Mouse (Mus musculus): ENCODE results near the gene Txn1. TPM values are rescaled to one million over a fixed set of nuclear protein-coding genes. Genes with fewer than 3 reads are reported as not detected.
A peak's percentile ranks its signal among the peaks of the same experiment; 100 is the strongest.

The Txn1 gene
- 292 and 318 TPM in 2 replicates for polyA plus RNA-seq (2015; fragmentation: Nextera tagmentation; extraction: Ambion mirVana)

DNA sequence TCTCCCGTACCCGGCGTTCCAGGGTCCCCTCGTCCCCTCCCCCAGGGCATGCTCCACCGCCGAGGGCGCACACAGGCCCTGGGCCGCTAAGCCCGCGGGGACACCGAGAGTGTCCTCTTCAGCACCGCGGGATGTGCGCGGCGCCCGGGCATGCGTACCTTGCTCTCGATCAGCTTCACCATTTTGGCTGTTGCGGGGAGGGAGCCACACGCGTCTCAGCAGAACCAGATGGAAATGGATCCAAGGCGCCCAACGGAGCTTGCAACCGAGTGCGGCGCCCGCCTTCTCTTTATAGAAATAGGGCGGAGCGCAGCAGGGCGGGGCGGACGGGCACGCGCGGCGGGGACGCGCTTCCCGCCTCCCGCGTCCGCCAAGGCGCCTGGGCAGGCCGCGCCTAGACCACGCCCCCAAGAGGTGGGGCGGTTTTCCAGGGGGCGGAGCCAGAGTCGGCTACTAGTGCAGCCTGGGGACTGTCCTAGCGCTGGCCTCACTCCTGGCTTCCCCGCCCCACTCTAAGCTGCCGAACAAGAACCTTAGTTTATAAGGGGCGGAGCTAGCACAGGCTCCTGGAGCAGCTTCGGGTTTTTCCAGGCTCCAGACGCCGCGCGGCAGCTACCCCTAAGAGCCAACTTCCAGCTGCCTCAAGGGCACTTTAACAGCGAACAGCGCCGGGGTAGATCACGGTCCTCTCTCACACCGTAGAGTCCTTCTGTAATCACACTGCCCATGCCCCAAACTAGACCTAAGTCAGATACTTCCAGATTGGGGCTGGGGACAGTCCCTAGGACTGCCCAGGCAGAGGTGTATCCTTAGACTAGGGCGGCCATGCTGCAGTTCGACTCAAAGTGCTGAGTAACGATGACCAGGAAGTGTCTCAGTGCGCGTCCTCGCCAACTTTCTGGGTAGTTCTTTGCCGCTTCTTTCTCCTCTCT is at the start of gene Txn1:
Gene Txn1, minus strand, starts transcription at position 383 of the 932 bp plus-strand sequence.
- Histone ChIP-seq H3K27ac (replicated peaks) (peak within 1 kb of the TSS; percentile 99), H3K4me2 (peak within 1 kb of the TSS; percentile 84), H3K4me1 (peaks cover 32% of the 10 kb centered on the region), H3K9ac (peak within 1 kb of the TSS; percentile 94), H3K27me3 (replicated peaks) (no peaks in the 10 kb centered on the region), H3K9me3 (no peaks in the 10 kb centered on the region; the same call in 1 of the 2 replicates), H3K36me3 (peaks cover 14% of the 10 kb centered on the region), H3K4me3 (peak within 1 kb of the TSS; percentile 92)
- peak; percentile 96 for ATAC-seq (ENCODE audit: extremely low read depth, insufficient number of reproducible peaks, low FRiP score, low TSS enrichment)
- WGBS, result under 1% methylated on average over 71 of the region's 71 CpGs

DNA sequence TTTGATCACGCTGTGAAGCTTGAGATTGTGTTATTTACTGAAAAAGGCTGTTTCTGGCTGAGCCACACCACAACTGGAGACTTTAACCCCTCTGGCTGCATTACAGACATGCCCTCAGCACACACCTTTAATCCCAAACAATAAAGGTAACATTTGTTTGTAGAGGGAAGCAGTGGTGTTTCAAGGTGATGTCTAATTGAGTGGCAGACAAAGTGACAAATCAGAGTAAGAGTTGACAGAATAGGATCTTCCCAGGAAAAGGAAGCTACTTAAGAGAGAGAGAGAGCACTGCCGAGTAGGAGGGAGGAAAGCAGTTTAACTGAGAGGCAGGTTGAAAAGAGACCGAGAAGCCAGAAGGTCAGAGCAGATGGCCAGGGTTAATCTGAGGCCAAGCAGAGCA is 47.3 kb upstream of the Txn1 start:
- H3K4me1 ChIP-seq, result no peaks in the 10 kb centered on the region
- H3K9ac ChIP-seq, result no peak overlapping the region
- no peak overlapping the region for H3K27ac ChIP-seq (replicated peaks)
- no peaks in the 10 kb centered on the region for H3K9me3 ChIP-seq
- no peak overlapping the region for H3K4me3 ChIP-seq
- H3K36me3 ChIP-seq, result no peaks in the 10 kb centered on the region
- 67% methylated on average over 3 of the region's 3 CpGs for WGBS
- ATAC-seq (ENCODE audit: extremely low read depth, insufficient number of reproducible peaks, low FRiP score, low TSS enrichment), result no peak
- no peaks in the 10 kb centered on the region for H3K27me3 ChIP-seq (replicated peaks)
- H3K4me2 ChIP-seq, result no peak overlapping the region

DNA sequence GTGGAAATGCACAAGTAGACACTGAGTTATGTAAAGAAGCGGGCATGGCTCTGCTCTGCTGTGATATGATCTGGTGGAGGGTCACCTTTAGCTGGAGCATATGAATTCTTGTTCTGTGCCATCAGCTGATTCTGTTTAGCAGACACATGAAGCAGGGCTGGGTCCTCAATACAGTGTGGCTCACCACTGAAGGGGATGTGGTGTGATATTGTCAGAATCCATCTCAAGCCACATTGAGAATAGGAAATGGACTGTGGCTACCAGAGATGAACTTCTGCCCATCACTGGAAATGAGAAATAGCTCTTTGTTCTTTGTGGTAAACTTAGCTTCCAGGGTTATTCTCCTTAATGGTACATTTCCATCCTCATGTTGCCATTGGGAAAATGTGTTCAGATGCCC is 35.2 kb upstream of the Txn1 start:
- Histone ChIP-seq H3K27ac (replicated peaks) (no peak overlapping the region), H3K9ac (no peak overlapping the region), H3K9me3 (no peaks in the 10 kb centered on the region), H3K4me1 (no peaks in the 10 kb centered on the region), H3K4me3 (no peak overlapping the region), H3K36me3 (no peaks in the 10 kb centered on the region), H3K4me2 (no peak overlapping the region), H3K27me3 (replicated peaks) (no peaks in the 10 kb centered on the region)
- ATAC-seq (ENCODE audit: extremely low read depth, insufficient number of reproducible peaks, low FRiP score, low TSS enrichment), result no peak
- WGBS, result 72% methylated on average over 1 of the region's 1 CpGs

DNA sequence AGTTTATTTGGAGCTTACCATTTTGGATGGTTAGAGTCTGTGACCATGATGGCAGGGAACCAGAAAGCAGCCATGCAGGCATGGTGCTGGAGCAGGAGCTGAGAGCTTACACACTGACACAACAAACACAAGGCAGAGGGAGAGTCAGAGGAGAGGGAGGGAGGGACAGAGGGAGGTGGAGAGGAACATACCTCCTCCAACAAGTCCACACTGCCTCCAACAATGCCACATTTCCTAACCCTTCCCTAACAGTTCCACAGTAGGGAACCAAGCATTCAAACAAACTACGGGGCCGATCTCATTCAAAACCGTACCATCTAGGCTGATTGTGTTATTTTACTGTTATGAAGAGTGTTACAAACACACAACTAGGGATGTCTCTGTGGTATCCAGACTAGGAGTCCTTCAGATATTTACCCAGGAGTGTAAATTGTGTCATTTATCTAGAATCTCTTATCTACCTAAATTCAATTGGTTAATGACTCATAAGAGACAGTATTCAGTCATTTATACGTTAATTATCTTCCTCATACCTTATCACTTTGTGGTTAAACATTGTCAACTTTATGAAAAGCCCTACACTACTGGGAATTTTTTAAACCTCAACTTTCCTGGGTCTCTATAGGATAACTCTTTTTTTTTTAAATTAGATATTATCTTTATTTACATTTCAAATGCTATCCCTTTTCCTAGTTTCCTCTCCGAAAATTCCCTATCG is 18.3 kb upstream of the Txn1 start:
- Histone ChIP-seq H3K27me3 (replicated peaks) (no peaks in the 10 kb centered on the region), H3K27ac (replicated peaks) (no peak overlapping the region), H3K4me2 (no peak overlapping the region), H3K36me3 (no peaks in the 10 kb centered on the region), H3K4me1 (no peaks in the 10 kb centered on the region), H3K9ac (no peak overlapping the region), H3K9me3 (no peaks in the 10 kb centered on the region), H3K4me3 (no peak overlapping the region)
- WGBS, result 77% methylated on average over 6 of the region's 6 CpGs
- no peak for ATAC-seq (ENCODE audit: extremely low read depth, insufficient number of reproducible peaks, low FRiP score, low TSS enrichment)

DNA sequence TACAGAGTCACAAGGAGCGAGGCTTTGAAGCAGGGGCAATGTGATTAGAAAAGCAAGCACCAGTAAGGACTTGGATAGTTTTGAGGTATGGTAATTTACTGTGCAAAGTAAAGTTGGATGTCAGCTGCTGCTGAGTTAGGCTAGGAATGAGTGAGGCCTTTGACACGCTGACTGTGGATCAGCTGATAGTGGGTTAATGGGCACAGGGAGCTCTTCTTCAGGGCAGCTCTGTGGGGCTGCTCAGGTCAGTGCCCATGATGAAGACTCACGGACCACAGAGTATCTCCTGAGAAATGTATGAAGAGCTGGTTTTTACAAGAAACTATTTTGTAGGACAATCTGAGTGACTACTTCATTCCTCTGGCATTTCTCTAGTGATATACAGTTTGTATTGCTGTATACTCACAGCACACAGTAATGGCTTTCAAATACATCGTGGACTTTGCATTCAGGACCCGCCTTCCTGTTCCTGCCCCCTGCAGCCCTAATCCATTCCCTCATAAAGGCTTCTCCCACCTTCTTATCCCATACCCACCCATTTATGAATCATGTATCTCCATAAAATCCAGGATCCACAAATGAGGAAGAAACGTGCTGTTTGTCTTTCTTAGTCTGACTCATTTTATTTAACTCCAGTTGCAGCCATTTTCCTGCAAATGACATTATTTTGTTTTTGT is 17.5 kb upstream of the Txn1 start:
- no peak for ATAC-seq (ENCODE audit: extremely low read depth, insufficient number of reproducible peaks, low FRiP score, low TSS enrichment)
- Histone ChIP-seq H3K36me3 (no peaks in the 10 kb centered on the region), H3K9ac (no peak overlapping the region), H3K4me3 (no peak overlapping the region), H3K4me1 (no peaks in the 10 kb centered on the region), H3K27ac (replicated peaks) (no peak overlapping the region), H3K27me3 (replicated peaks) (no peaks in the 10 kb centered on the region), H3K9me3 (no peaks in the 10 kb centered on the region), H3K4me2 (no peak overlapping the region)
- 71% methylated on average over 6 of the region's 6 CpGs for WGBS

DNA sequence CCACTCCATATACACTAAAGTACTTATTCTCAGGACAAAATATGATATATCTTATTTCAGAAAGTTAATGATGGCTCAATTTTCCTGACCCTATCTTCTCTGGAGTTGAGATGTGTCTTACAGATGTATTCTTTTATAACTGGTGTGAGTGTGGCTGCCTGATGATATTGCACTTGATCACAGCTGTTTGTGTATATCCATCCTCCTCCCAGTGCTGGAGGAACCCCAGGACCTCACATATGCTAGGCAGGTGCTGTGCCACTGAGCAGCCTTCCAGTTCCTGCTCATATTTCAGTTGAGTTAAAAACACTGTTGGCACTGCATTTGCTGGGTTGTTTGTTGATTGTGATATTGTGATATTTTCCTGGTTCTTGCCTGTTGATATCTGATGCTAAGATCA is 14.1 kb upstream of the Txn1 start:
- Histone ChIP-seq H3K4me1 (no peaks in the 10 kb centered on the region), H3K4me3 (no peak overlapping the region), H3K27me3 (replicated peaks) (no peaks in the 10 kb centered on the region), H3K9me3 (no peaks in the 10 kb centered on the region), H3K9ac (no peak overlapping the region), H3K27ac (replicated peaks) (no peak overlapping the region), H3K4me2 (no peak overlapping the region), H3K36me3 (no peaks in the 10 kb centered on the region)
- no peak for ATAC-seq (ENCODE audit: extremely low read depth, insufficient number of reproducible peaks, low FRiP score, low TSS enrichment)

DNA sequence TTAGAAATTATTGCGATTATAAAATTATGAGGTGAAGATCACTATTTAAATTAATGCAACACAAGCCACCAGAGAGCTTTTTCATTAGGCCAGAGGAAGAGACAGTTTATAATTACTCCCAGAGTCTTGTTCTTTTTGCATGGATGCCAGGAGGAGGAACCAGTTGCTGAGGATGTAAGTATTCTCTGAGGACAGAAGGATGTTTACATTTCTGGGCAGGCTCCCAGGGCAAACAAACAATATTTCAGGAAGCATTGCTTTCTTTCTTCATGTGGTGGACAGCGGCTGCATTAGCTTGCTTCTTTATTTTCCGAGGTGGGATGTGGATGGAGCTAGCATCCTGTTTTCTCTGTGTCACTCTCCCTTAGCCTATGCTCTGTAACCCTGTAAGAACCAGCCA is 11.0 kb upstream of the Txn1 start:
- Histone ChIP-seq H3K4me2 (no peak overlapping the region), H3K36me3 (no peaks in the 10 kb centered on the region), H3K27me3 (replicated peaks) (no peaks in the 10 kb centered on the region), H3K9ac (no peak overlapping the region), H3K9me3 (no peaks in the 10 kb centered on the region), H3K4me3 (no peak overlapping the region), H3K4me1 (no peaks in the 10 kb centered on the region), H3K27ac (replicated peaks) (no peak overlapping the region)
- no peak for ATAC-seq (ENCODE audit: extremely low read depth, insufficient number of reproducible peaks, low FRiP score, low TSS enrichment)
- 74% methylated on average over 3 of the region's 3 CpGs for WGBS

DNA sequence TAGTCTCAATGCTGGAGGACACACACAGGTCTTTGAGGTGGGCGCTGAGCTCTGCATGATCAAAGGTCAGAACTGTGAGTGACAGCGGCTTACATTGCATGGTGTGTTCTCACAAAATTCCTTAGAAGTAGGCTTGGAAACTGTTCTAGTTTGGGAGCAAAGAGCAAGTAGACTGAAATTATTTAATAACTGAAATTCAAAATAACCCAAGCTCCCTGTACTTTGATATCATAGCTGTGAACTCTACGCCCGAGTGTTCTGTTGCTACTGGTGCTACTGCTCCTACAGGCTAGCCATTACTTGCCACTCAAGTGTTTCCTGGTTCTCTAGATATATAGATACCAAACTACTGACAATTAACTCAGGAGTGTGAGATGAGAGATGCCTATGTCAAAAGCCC is 9.3 kb upstream of the Txn1 start:
- 91% methylated on average over 4 of the region's 4 CpGs for WGBS
- no peak overlapping the region for H3K4me2 ChIP-seq
- no peaks in the 10 kb centered on the region for H3K4me1 ChIP-seq
- no peak overlapping the region for H3K4me3 ChIP-seq
- H3K27ac ChIP-seq (replicated peaks), result no peak overlapping the region
- ATAC-seq (ENCODE audit: extremely low read depth, insufficient number of reproducible peaks, low FRiP score, low TSS enrichment), result no peak
- no peaks in the 10 kb centered on the region for H3K27me3 ChIP-seq (replicated peaks)
- H3K9ac ChIP-seq, result no peak overlapping the region
- H3K36me3 ChIP-seq, result no peaks in the 10 kb centered on the region
- no peaks in the 10 kb centered on the region for H3K9me3 ChIP-seq

DNA sequence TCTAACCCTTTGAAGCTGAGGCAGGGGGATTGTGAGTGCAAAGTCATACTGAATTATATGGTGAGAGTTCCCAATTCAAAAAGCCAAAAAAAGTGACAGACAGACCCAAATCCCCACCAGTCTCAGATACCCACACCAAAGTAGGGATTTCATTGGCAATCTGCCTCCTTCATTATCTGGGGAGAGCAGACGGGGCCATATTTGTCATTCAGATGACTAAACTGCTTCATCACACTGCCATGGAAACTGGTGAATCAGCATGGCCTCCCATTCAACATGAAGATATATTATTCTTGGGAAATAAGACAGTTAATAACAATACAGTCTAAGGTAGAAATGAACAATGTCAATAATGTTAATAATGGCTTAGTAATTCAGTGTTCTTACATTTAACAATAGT is 7.9 kb upstream of the Txn1 start:
- WGBS, result 60% methylated on average over 1 of the region's 1 CpGs
- Histone ChIP-seq H3K27me3 (replicated peaks) (no peaks in the 10 kb centered on the region), H3K9ac (no peak overlapping the region), H3K9me3 (no peaks in the 10 kb centered on the region), H3K4me2 (no peak overlapping the region), H3K4me1 (no peaks in the 10 kb centered on the region), H3K4me3 (no peak overlapping the region), H3K27ac (replicated peaks) (no peak overlapping the region), H3K36me3 (no peaks in the 10 kb centered on the region)
- ATAC-seq (ENCODE audit: extremely low read depth, insufficient number of reproducible peaks, low FRiP score, low TSS enrichment), result no peak

DNA sequence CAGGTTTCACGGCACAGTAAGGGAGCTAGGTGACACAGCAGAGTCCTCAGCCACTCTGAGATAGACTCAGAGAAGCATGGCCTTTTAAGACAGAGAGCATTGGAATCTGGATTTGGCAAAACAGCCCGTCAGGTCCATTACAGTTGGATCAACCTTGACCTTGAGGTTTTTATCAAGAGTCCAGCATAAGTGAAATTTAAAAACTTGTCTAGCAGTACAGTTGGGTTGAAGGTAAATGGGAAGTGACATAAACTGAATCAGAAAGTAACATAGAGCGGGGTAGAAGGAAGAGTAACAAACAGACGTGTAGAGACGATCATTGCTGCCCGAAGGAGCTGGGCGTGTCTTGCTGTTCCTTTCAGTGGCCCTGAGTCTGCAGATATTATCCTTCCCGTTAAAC is 2.8 kb upstream of the Txn1 start:
- Histone ChIP-seq H3K36me3 (no peaks in the 10 kb centered on the region), H3K27me3 (replicated peaks) (no peaks in the 10 kb centered on the region), H3K9ac (no peak overlapping the region), H3K4me1 (peaks cover 26% of the 10 kb centered on the region), H3K9me3 (no peaks in the 10 kb centered on the region), H3K4me2 (no peak overlapping the region), H3K27ac (replicated peaks) (no peak overlapping the region), H3K4me3 (no peak overlapping the region)
- no peak for ATAC-seq (ENCODE audit: extremely low read depth, insufficient number of reproducible peaks, low FRiP score, low TSS enrichment)
- 87% methylated on average over 8 of the region's 8 CpGs for WGBS

DNA sequence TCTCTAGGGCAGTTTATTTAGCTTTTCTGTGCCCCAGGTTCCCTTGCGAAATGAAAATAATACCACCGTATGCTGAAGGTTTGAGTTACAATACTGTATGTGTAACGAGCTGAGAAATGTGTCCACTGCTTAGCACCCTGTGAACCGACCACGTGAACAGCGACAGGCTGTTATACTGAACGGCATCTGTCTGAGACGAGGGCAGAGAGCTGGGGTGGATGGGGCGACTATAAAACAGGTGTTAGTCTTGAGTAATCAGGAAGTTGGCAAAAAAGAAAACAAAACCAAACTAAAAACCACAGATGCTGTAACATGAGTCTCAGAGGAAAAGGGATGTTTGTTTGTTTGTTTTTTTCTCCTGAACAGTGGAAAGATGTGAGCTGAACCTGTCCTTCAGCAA is 1.9 kb upstream of the Txn1 start:
- Histone ChIP-seq H3K27me3 (replicated peaks) (no peaks in the 10 kb centered on the region), H3K9ac (no peak overlapping the region), H3K36me3 (no peaks in the 10 kb centered on the region), H3K4me2 (no peak overlapping the region), H3K4me1 (peaks cover 32% of the 10 kb centered on the region), H3K4me3 (no peak overlapping the region), H3K9me3 (no peaks in the 10 kb centered on the region), H3K27ac (replicated peaks) (no peak overlapping the region)
- WGBS, result 88% methylated on average over 9 of the region's 9 CpGs
- ATAC-seq (ENCODE audit: extremely low read depth, insufficient number of reproducible peaks, low FRiP score, low TSS enrichment), result no peak

All from heart, embryonic 13.5 days (tissue).